Mouse (Mus musculus): ENCODE measurements at regions not wholly inside any gene's neighbourhood (a gene's known extent, or its start where the extent isn't known, plus 50 kb on each side); places are given as distances from the start of the nearest gene placed in this dataset.

DNA sequence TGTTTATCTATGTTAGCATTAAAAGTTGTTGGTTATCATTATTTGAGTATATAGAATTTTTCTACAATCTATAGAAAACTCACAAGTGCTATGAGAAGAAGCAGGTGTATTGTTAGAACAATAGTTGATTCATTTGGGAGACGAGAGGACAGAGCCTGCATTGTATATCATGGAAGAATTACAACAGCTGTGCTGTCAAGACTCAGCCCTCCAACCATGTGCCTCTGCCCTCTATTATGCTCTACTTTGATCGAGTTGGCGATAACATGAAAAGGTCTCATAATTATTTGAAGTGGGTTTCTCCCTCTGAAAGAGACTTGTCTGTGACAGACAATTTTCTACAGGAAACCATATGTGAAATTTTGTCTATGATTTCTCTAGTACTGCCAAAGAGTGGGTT lies 1310.2 kb downstream of the Efna5 start:
- no peak overlapping the region for H3K27ac ChIP-seq
- no peaks in the 10 kb centered on the region for H3K27me3 ChIP-seq (ENCODE audit: control insufficient read depth, insufficient read depth, low read length)
- intact Hi-C loops (cut with DNase I), result no loop called here
- H3K79me2 ChIP-seq (replicated peaks; ENCODE audit: control insufficient read depth, insufficient read depth, low read length), result no peaks in the 10 kb centered on the region
- no peak for DNase-seq
- H3K4me1 ChIP-seq (ENCODE audit: control insufficient read depth, insufficient read depth, low read length), result no peaks in the 10 kb centered on the region
- H3K9ac ChIP-seq (ENCODE audit: low read depth, low read length), result no peak overlapping the region
- TF ChIP-seq EP300 (IDR thresholded peaks at IDR 0.05; ENCODE audit: insufficient read depth, low read depth, low read length) (no peak), POLR2A (IDR thresholded peaks at IDR 0.05; ENCODE audit: insufficient read depth, low read depth, low read length) (no peak), CTCF (IDR thresholded peaks at IDR 0.05) (no peak)
- no peaks in the 10 kb centered on the region for H3K36me3 ChIP-seq (ENCODE audit: control insufficient read depth, insufficient read depth, low read length)
- WGBS, result 74% methylated on average over 3 of the region's 3 CpGs
- H3K4me3 ChIP-seq, result no peak overlapping the region
